Mouse (Mus musculus) hindbrain, embryonic 14.5 days (tissue): Measurements from ENCODE around the gene Fbxw5. TPM values are rescaled to one million over a fixed set of nuclear protein-coding genes. Genes with fewer than 3 reads are reported as not detected.

ENCODE experiments used
- ATAC-seq: fragments of 200-750 bp; cut with Nextera tagmentation; 2 replicates; pipeline ENCODE4 v1.8.0; 2017; ENCODE audit warnings: moderate number of reproducible peaks, mild to moderate bottlenecking, moderate TSS enrichment, moderate library complexity; ENCODE audit not compliant: low FRiP score
- DNase-seq: peaks from one replicate; pipeline ENCODE4 v3.0.0-alpha.2; 2015; ENCODE audit warnings: low spot score
- H3K27ac ChIP-seq: fragments of 300-500 bp; sonication (generic); 2 replicates; pipeline ENCODE4 v1.5.1; 2014; ENCODE audit warnings: mild to moderate bottlenecking, moderate library complexity
- H3K27me3 ChIP-seq: fragments of 300-500 bp; sonication (generic); 2 replicates; pipeline ENCODE4 v1.6.1; 2014; ENCODE audit warnings: mild to moderate bottlenecking, low read length, mixed read lengths; ENCODE audit not compliant: control insufficient read depth, insufficient read depth
- H3K36me3 ChIP-seq: fragments of 300-500 bp; sonication (generic); replicated peaks from 2 replicates; pipeline ENCODE4 v1.6.1; 2014; ENCODE audit not compliant: control insufficient read depth, insufficient read depth
- H3K4me1 ChIP-seq: fragments of 300-500 bp; sonication (generic); replicated peaks from 2 replicates; pipeline ENCODE4 v1.6.1; 2014; ENCODE audit warnings: antibody characterized with exemption, low read length, mixed read lengths; ENCODE audit not compliant: control insufficient read depth, insufficient read depth
- H3K4me2 ChIP-seq: fragments of 300-500 bp; sonication (generic); replicated peaks from 2 replicates; pipeline ENCODE4 v1.6.1; 2014; ENCODE audit warnings: mild to moderate bottlenecking, moderate library complexity
- H3K4me3 ChIP-seq: fragments of 300-500 bp; sonication (generic); replicated peaks from 2 replicates; pipeline ENCODE4 v1.5.1; 2014; ENCODE audit warnings: mild to moderate bottlenecking, low read length
- H3K9ac ChIP-seq: fragments of 300-500 bp; sonication (generic); 2 replicates; pipeline ENCODE4 v1.6.1; 2014
- H3K9me3 ChIP-seq: fragments of 300-500 bp; sonication (generic); 2 replicates; pipeline ENCODE4 v1.6.1; 2016; ENCODE audit warnings: low read length; ENCODE audit not compliant: control insufficient read depth
- WGBS: fragments of 180-500 bp; shearing (Covaris S2); extraction: QIAGEN DNeasy Blood & Tissue Kit; methylation state at CpG from one replicate; pipeline ENCODE4 v1.1.7; 2014; 5-methylcytosine and 5-hydroxymethylcytosine counted together
- polyA plus RNA-seq: library from polyadenylated mRNA; unstranded; fragments of >200 nt; fragmentation: Nextera tagmentation; extraction: Ambion mirVana; gene quantifications from 2 replicates; pipeline ENCODE4 v1.2.1, GENCODE M21; 2014

Fbxw5 gene
- polyA plus RNA-seq, 1 experiment from 2014 or later = 116 TPM

GRCm38 (mm10) chr2:25477541-25477940 lies 23.0 kb upstream of the Fbxw5 start:
- H3K4me1 ChIP-seq = no peaks in the 10 kb centered on the region
- H3K4me2 ChIP-seq = no peak overlapping the region
- no peaks in the 10 kb centered on the region for H3K27me3 ChIP-seq
- DNase-seq (no peak), ATAC-seq (no peak)
- H3K27ac ChIP-seq = no peak overlapping the region
- no peak overlapping the region for H3K9ac ChIP-seq
- 91% methylated on average over 8 of the region's 8 CpGs for WGBS
- H3K36me3 ChIP-seq = no peaks in the 10 kb centered on the region
- no peaks in the 10 kb centered on the region for H3K9me3 ChIP-seq
- H3K4me3 ChIP-seq = no peak overlapping the region

GRCm38 (mm10) chr2:25477967-25478675 lies 22.4 kb upstream of the Fbxw5 start:
- Histone ChIP-seq H3K36me3 (no peaks in the 10 kb centered on the region), H3K27ac (no peak overlapping the region), H3K9me3 (no peaks in the 10 kb centered on the region), H3K4me2 (no peak overlapping the region), H3K4me1 (no peaks in the 10 kb centered on the region), H3K4me3 (no peak overlapping the region), H3K27me3 (no peaks in the 10 kb centered on the region), H3K9ac (no peak overlapping the region)
- ATAC-seq (no peak), DNase-seq (no peak)
- WGBS = 96% methylated on average over 3 of the region's 3 CpGs

GRCm38 (mm10) chr2:25479551-25480311 lies 20.8 kb upstream of the Fbxw5 start:
- 76% methylated on average over 10 of the region's 10 CpGs for WGBS
- H3K9ac ChIP-seq = no peak overlapping the region
- no peaks in the 10 kb centered on the region for H3K4me1 ChIP-seq
- no peak overlapping the region for H3K4me3 ChIP-seq
- no peaks in the 10 kb centered on the region for H3K9me3 ChIP-seq
- H3K36me3 ChIP-seq = no peaks in the 10 kb centered on the region
- H3K27me3 ChIP-seq = no peaks in the 10 kb centered on the region
- no peak overlapping the region for H3K27ac ChIP-seq
- ATAC-seq = no peak
- no peak for DNase-seq
- no peak overlapping the region for H3K4me2 ChIP-seq

GRCm38 (mm10) chr2:25480541-25480940 lies 20.0 kb upstream of the Fbxw5 start:
- DNase-seq = no peak

GRCm38 (mm10) chr2:25482969-25483368 lies 17.6 kb upstream of the Fbxw5 start:
- H3K4me3 ChIP-seq = no peak overlapping the region
- DNase-seq (no peak), ATAC-seq (no peak)
- no peaks in the 10 kb centered on the region for H3K4me1 ChIP-seq
- no peaks in the 10 kb centered on the region for H3K36me3 ChIP-seq
- no peaks in the 10 kb centered on the region for H3K27me3 ChIP-seq
- no peak overlapping the region for H3K27ac ChIP-seq
- H3K9me3 ChIP-seq = no peaks in the 10 kb centered on the region
- 22% methylated on average over 7 of the region's 7 CpGs for WGBS
- no peak overlapping the region for H3K9ac ChIP-seq
- H3K4me2 ChIP-seq = no peak overlapping the region

More at GRCm38 (mm10) chr2:25480541-25480940, 20.0 kb upstream of the Fbxw5 start:
- Histone ChIP-seq H3K4me2 (no peak overlapping the region), H3K27me3 (no peaks in the 10 kb centered on the region), H3K9me3 (no peaks in the 10 kb centered on the region), H3K27ac (no peak overlapping the region), H3K4me3 (no peak overlapping the region), H3K4me1 (no peaks in the 10 kb centered on the region), H3K9ac (no peak overlapping the region), H3K36me3 (no peaks in the 10 kb centered on the region)
- WGBS = 100% methylated on average over 1 of the region's 1 CpGs
- no peak for ATAC-seq

GRCm38 (mm10) chr2:25484901-25485647 lies 15.5 kb upstream of the Fbxw5 start:
- ATAC-seq = no peak
- no peaks in the 10 kb centered on the region for H3K36me3 ChIP-seq
- H3K9me3 ChIP-seq = no peaks in the 10 kb centered on the region
- H3K4me2 ChIP-seq = no peak overlapping the region
- no peak overlapping the region for H3K4me3 ChIP-seq
- no peak overlapping the region for H3K27ac ChIP-seq
- no peaks in the 10 kb centered on the region for H3K4me1 ChIP-seq
- no peak overlapping the region for H3K9ac ChIP-seq
- WGBS = 70% methylated on average over 11 of the region's 11 CpGs
- no peaks in the 10 kb centered on the region for H3K27me3 ChIP-seq
- DNase-seq = no peak

- WGBS = 81% methylated on average over 6 of the region's 6 CpGs
- no peaks in the 10 kb centered on the region for H3K36me3 ChIP-seq
- no peaks in the 10 kb centered on the region for H3K9me3 ChIP-seq
- H3K4me3 ChIP-seq = no peak overlapping the region
- H3K27me3 ChIP-seq = no peaks in the 10 kb centered on the region
- H3K4me2 ChIP-seq = no peak overlapping the region
- no peak for DNase-seq
- H3K27ac ChIP-seq = no peak overlapping the region
- no peaks in the 10 kb centered on the region for H3K4me1 ChIP-seq
- H3K9ac ChIP-seq = no peak overlapping the region
- no peak for ATAC-seq
Measured at GRCm38 (mm10) chr2:25487965-25488670, 12.4 kb upstream of the Fbxw5 start.

- Histone ChIP-seq H3K4me3 (no peak overlapping the region), H3K9ac (no peak overlapping the region), H3K9me3 (no peaks in the 10 kb centered on the region), H3K4me2 (no peak overlapping the region), H3K36me3 (no peaks in the 10 kb centered on the region), H3K27ac (no peak overlapping the region), H3K4me1 (no peaks in the 10 kb centered on the region), H3K27me3 (no peaks in the 10 kb centered on the region)
- ATAC-seq (no peak), DNase-seq (no peak)
- WGBS = 82% methylated on average over 7 of the region's 7 CpGs
Measured at GRCm38 (mm10) chr2:25488671-25489068, 11.9 kb upstream of the Fbxw5 start.

GRCm38 (mm10) chr2:25492988-25493387 lies 7.6 kb upstream of the Fbxw5 start:
- DNase-seq (no peak), ATAC-seq (no peak)
- Histone ChIP-seq H3K4me2 (no peak overlapping the region), H3K4me3 (no peak overlapping the region), H3K27me3 (no peaks in the 10 kb centered on the region), H3K9ac (no peak overlapping the region), H3K36me3 (no peaks in the 10 kb centered on the region), H3K4me1 (no peaks in the 10 kb centered on the region), H3K9me3 (no peaks in the 10 kb centered on the region), H3K27ac (no peak overlapping the region)
- 85% methylated on average over 5 of the region's 5 CpGs for WGBS
